ENCODE assay signal across 10 mouse cellular contexts in genomic region chr3:82249968-82250795, GRCm38 (mm10).
DNase-seq lines count a peak whose midpoint lies in the region; ATAC-seq lines count a peak whose summit lies in the region.
"Had no signal": no experiment of that assay in that cellular context is flagged by ENCODE, and none has a peak within 500 bp of the region (broad histone marks: within the 10 kb centered on the region; RNA-seq: fewer than 3 reads in every experiment).

No protein-coding gene starts in this region.

- H3K9me3 ChIP-seq in kidney, embryonic 15.5 days (replicated peaks) = no peaks in the 10 kb centered on the region
- no peaks in the 10 kb centered on the region for H3K9me3 ChIP-seq in hindbrain, embryonic 15.5 days
- no peaks in the 10 kb centered on the region for H3K9me3 ChIP-seq in stomach, embryonic 15.5 days

- H3K27me3 ChIP-seq in kidney, embryonic 15.5 days = no peaks in the 10 kb centered on the region
- H3K27me3 ChIP-seq in hindbrain, embryonic 15.5 days = no peaks in the 10 kb centered on the region
- H3K27me3 ChIP-seq in stomach, embryonic 15.5 days (replicated peaks) = no peaks in the 10 kb centered on the region

- no peak for DNase-seq in kidney, adult 8-10 months
- DNase-seq in right cerebral cortex, adult 2 months (ENCODE audit: low spot score in 2 of 2) = peak; percentile 22 to 23
- no peak for DNase-seq in right cerebral cortex, postnatal 36 days (ENCODE audit: low spot score in 2 of 2)
- DNase-seq in spleen, adult 18-20 months = no peak
- DNase-seq: adrenal gland, postnatal 10 days; thymus, postnatal 25 days had no signal

- H3K4me2 ChIP-seq in kidney, embryonic 15.5 days = no peak overlapping the region
- H3K4me2 ChIP-seq in hindbrain, embryonic 15.5 days = peak overlapping the region; percentile 23
- no peak overlapping the region for H3K4me2 ChIP-seq in stomach, embryonic 15.5 days

- H3K36me3 ChIP-seq in kidney, embryonic 15.5 days = no peaks in the 10 kb centered on the region
- H3K36me3 ChIP-seq in hindbrain, embryonic 15.5 days = no peaks in the 10 kb centered on the region
- H3K36me3 ChIP-seq in stomach, embryonic 15.5 days = no peaks in the 10 kb centered on the region

- H3K4me1 ChIP-seq in kidney, embryonic 15.5 days = peaks cover 5% of the 10 kb centered on the region; the same call in 1 of the 2 replicates
- H3K4me1 ChIP-seq in hindbrain, embryonic 15.5 days (replicated peaks) = peaks cover 14% of the 10 kb centered on the region
- H3K4me1 ChIP-seq in stomach, embryonic 15.5 days = no peaks in the 10 kb centered on the region

- 48% methylated on average over 6 of the region's 6 CpGs for WGBS in kidney, embryonic 15.5 days
- 37% methylated on average over 6 of the region's 6 CpGs for WGBS in hindbrain, embryonic 15.5 days
- 34% methylated on average over 6 of the region's 6 CpGs for WGBS in stomach, embryonic 15.5 days

- no peak for ATAC-seq in kidney, embryonic 15.5 days (replicated peaks; ENCODE audit: low FRiP score)
- ATAC-seq in hindbrain, embryonic 15.5 days (ENCODE audit: low FRiP score, low read depth) = peak; percentile 80
- ATAC-seq in stomach, embryonic 15.5 days (ENCODE audit: insufficient read depth, low FRiP score, low read depth) = no peak
- no peak for ATAC-seq in megakaryocyte-erythroid progenitor cell, adult 5-6 weeks (replicated peaks; ENCODE audit: low FRiP score, low TSS enrichment, poor library complexity, severe bottlenecking)

- peak overlapping the region; percentile 83 for H3K27ac ChIP-seq in kidney, embryonic 15.5 days
- peak overlapping the region; percentile 83 for H3K27ac ChIP-seq in hindbrain, embryonic 15.5 days (replicated peaks)
- peak overlapping the region; percentile 85 for H3K27ac ChIP-seq in stomach, embryonic 15.5 days

- no peak overlapping the region for H3K4me3 ChIP-seq in kidney, embryonic 15.5 days (replicated peaks)
- H3K4me3 ChIP-seq in hindbrain, embryonic 15.5 days = no peak overlapping the region
- H3K4me3 ChIP-seq in stomach, embryonic 15.5 days (replicated peaks) = no peak overlapping the region

- H3K9ac ChIP-seq in kidney, embryonic 15.5 days = no peak overlapping the region
- no peak overlapping the region for H3K9ac ChIP-seq in hindbrain, embryonic 15.5 days
- H3K9ac ChIP-seq in stomach, embryonic 15.5 days = no peak overlapping the region

Comparison
In these comparisons a context has a peak if more than half of its experiments do, and no peak if none do; other contexts are left out.
1. DNase-seq: peak in right cerebral cortex, adult 2 months (2 of 2); none in kidney, adult 8-10 months (0 of 2), right cerebral cortex, postnatal 36 days (0 of 2) and spleen, adult 18-20 months (0 of 2).
2. Peak in every context shown above with its lines, with median percentiles within 50 percentile points of each other: H3K27ac ChIP-seq.